Mouse (Mus musculus) neural tube, embryonic 12.5 days (tissue): ENCODE measurements around the gene Cfdp1. TPM values are rescaled to one million over a fixed set of nuclear protein-coding genes. Genes with fewer than 3 reads are reported as not detected.

Experiments used
- ATAC-seq: fragments of 200-750 bp; cut with Nextera tagmentation; 2 replicates; pipeline ENCODE4 v1.8.0; 2017; ENCODE audit warnings: low read depth, mild to moderate bottlenecking, moderate TSS enrichment, moderate library complexity; ENCODE audit not compliant: low FRiP score
- H3K27ac ChIP-seq: fragments of 300-500 bp; sonication (generic); 2 replicates; pipeline ENCODE4 v1.5.1; 2016
- H3K27me3 ChIP-seq: fragments of 300-500 bp; sonication (generic); replicated peaks from 2 replicates; pipeline ENCODE4 v1.6.1; 2016; ENCODE audit warnings: mild to moderate bottlenecking
- H3K36me3 ChIP-seq: fragments of 300-500 bp; sonication (generic); 2 replicates; pipeline ENCODE4 v1.6.1; 2016; ENCODE audit warnings: mild to moderate bottlenecking
- H3K4me1 ChIP-seq: fragments of 300-500 bp; sonication (generic); 2 replicates; pipeline ENCODE4 v1.6.1; 2016
- H3K4me2 ChIP-seq: fragments of 300-500 bp; sonication (generic); replicated peaks from 2 replicates; pipeline ENCODE4 v1.6.1; 2016; ENCODE audit warnings: mild to moderate bottlenecking
- H3K4me3 ChIP-seq: fragments of 300-500 bp; sonication (generic); 2 replicates; pipeline ENCODE4 v1.5.1; 2016
- H3K9ac ChIP-seq: fragments of 300-500 bp; sonication (generic); 2 replicates; pipeline ENCODE4 v1.6.1; 2016; ENCODE audit warnings: mild to moderate bottlenecking
- H3K9me3 ChIP-seq: fragments of 300-500 bp; sonication (generic); 2 replicates; pipeline ENCODE4 v1.6.1; 2016; ENCODE audit warnings: mild to moderate bottlenecking
- WGBS: fragments of 180-500 bp; shearing (Covaris S2); methylation state at CpG from one replicate; pipeline ENCODE4 v1.1.7; 2016; 5-methylcytosine and 5-hydroxymethylcytosine counted together
- polyA plus RNA-seq: library from polyadenylated mRNA; unstranded; fragments of >200 nt; fragmentation: Nextera tagmentation; extraction: Ambion mirVana; gene quantifications from 2 replicates; pipeline ENCODE4 v1.2.1, GENCODE M21; 2016

Cfdp1 gene
- polyA plus RNA-seq, 1 experiment from 2014 or later: 201 TPM

- no peaks in the 10 kb centered on the region for H3K9me3 ChIP-seq
- no peaks in the 10 kb centered on the region for H3K27me3 ChIP-seq
- H3K4me2 ChIP-seq: no peak overlapping the region
- H3K4me1 ChIP-seq: no peaks in the 10 kb centered on the region
- no peak overlapping the region for H3K9ac ChIP-seq
- ATAC-seq: no peak
- no peak overlapping the region for H3K4me3 ChIP-seq
- H3K36me3 ChIP-seq: peaks cover 4% of the 10 kb centered on the region; the same call in 1 of the 2 replicates
- H3K27ac ChIP-seq: no peak overlapping the region
- 96% methylated on average over 9 of the region's 9 CpGs for WGBS
These were observed 40.3 kb downstream of the Cfdp1 start for GRCm38 (mm10) chr8:111813818-111814217.

DNA sequence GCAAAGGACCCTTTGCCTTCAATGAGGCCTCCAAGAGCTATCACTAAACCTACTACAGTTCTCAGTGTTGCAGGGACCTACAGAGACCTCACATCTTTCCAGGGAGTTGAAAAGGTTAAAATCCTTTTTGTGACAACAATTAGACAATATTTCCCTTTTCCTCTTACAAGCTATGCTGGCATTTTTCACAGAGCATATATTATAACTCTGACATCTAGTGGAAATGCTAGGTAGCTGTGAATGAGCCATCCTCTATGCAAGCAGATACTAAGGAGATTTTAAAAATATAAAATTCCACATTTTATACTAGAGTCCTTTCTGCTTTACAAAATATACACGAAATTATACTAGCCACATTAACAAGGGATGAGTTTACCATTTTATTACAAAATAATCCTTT lies 41.3 kb downstream of the Cfdp1 start:
- Histone ChIP-seq H3K4me2 (no peak overlapping the region), H3K27me3 (no peaks in the 10 kb centered on the region), H3K36me3 (peaks cover 4% of the 10 kb centered on the region; the same call in 1 of the 2 replicates), H3K9ac (no peak overlapping the region), H3K4me3 (no peak overlapping the region), H3K9me3 (no peaks in the 10 kb centered on the region), H3K27ac (no peak overlapping the region), H3K4me1 (no peaks in the 10 kb centered on the region)
- no peak for ATAC-seq
- WGBS: 80% methylated on average over 1 of the region's 1 CpGs

DNA sequence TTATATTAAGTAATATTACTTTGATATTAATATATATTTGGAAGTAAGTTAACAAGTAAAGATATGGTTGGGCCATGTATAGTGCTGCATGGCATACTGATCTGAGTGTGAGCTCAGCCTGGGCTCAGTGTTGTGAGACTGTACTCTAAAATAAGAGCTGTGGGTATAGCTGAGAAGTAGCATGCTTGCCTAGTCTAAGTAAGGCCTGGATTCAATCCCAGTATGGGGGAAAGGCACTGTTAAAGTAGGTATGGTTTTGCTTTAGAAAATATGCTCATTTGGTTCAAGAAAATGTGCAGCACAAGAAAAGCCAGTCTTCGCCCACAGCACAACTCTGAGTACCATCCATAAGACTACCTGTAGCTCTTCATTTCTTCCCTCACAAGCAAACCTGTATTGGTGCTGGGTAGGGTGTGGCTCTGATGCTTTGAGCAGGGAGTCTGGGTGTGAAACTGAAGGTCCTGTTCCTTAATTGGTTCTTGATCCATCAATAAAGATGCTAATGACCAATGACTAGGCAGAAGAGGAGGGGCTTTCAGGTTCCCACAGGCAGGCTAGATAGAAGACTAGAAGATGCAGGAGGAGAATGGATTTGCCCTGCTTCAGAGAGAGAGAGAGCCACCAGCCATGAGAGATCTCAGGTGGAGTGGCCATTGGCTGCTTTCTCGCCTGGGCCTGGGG lies 43.3 kb downstream of the Cfdp1 start:
- ATAC-seq: no peak

GRCm38 (mm10) chr8:111808891-111809622 lies 45.0 kb downstream of the Cfdp1 start:
- Histone ChIP-seq H3K4me1 (no peaks in the 10 kb centered on the region), H3K27ac (no peak overlapping the region), H3K4me3 (no peak overlapping the region), H3K9me3 (no peaks in the 10 kb centered on the region), H3K27me3 (no peaks in the 10 kb centered on the region), H3K36me3 (peaks cover 2% of the 10 kb centered on the region; the same call in 1 of the 2 replicates), H3K4me2 (no peak overlapping the region), H3K9ac (no peak overlapping the region)
- WGBS: 85% methylated on average over 3 of the region's 3 CpGs
- ATAC-seq: no peak

More for the DNA sequence above, 43.3 kb downstream of the Cfdp1 start:
- H3K4me3 ChIP-seq: no peak overlapping the region
- WGBS: 76% methylated on average over 2 of the region's 2 CpGs
- no peak overlapping the region for H3K9ac ChIP-seq
- H3K9me3 ChIP-seq: no peaks in the 10 kb centered on the region
- H3K27me3 ChIP-seq: no peaks in the 10 kb centered on the region
- no peak overlapping the region for H3K4me2 ChIP-seq
- H3K36me3 ChIP-seq: peaks cover 4% of the 10 kb centered on the region; the same call in 1 of the 2 replicates
- no peak overlapping the region for H3K27ac ChIP-seq
- H3K4me1 ChIP-seq: no peaks in the 10 kb centered on the region

DNA sequence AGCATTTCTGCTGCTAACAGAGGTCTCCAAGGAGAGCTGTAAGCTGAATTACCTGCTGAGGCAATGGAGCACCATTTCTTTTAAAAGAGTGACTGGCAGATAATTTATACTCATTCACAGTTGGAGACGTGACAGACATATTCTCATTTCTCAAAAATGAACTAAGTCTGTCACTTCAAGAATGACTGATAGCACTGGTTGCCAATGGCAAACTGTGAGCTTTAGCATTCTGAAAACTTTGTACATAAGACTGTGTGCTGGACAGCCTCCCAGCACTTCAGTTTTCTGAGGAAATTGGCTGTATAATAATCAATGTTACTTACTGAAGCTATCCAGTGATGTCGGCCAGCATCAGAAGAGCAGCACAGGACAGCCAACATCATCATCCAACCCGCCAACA lies 46.1 kb downstream of the Cfdp1 start:
- Histone ChIP-seq H3K4me1 (no peaks in the 10 kb centered on the region), H3K36me3 (no peaks in the 10 kb centered on the region), H3K9me3 (no peaks in the 10 kb centered on the region), H3K4me2 (no peak overlapping the region), H3K27ac (no peak overlapping the region), H3K27me3 (no peaks in the 10 kb centered on the region), H3K4me3 (no peak overlapping the region), H3K9ac (no peak overlapping the region)
- ATAC-seq: no peak
- WGBS: 92% methylated on average over 3 of the region's 3 CpGs

GRCm38 (mm10) chr8:111803362-111803761 lies 50.7 kb downstream of the Cfdp1 start:
- Histone ChIP-seq H3K9ac (no peak overlapping the region), H3K27ac (no peak overlapping the region), H3K4me3 (no peak overlapping the region), H3K9me3 (no peaks in the 10 kb centered on the region), H3K36me3 (0 out of 2 replicates have a peak, but pooled peaks cover 4% of the 10 kb centered on the region), H3K4me1 (no peaks in the 10 kb centered on the region), H3K27me3 (no peaks in the 10 kb centered on the region), H3K4me2 (no peak overlapping the region)
- WGBS: 80% methylated on average over 8 of the region's 8 CpGs
- ATAC-seq: no peak

GRCm38 (mm10) chr8:111802256-111802655 lies 51.8 kb downstream of the Cfdp1 start:
- no peak for ATAC-seq
- H3K27ac ChIP-seq: no peak overlapping the region
- 81% methylated on average over 7 of the region's 7 CpGs for WGBS

GRCm38 (mm10) chr8:111801456-111801855 lies 52.6 kb downstream of the Cfdp1 start:
- Histone ChIP-seq H3K4me2 (no peak overlapping the region), H3K4me1 (no peaks in the 10 kb centered on the region), H3K27ac (no peak overlapping the region), H3K9me3 (no peaks in the 10 kb centered on the region), H3K9ac (no peak overlapping the region), H3K4me3 (no peak overlapping the region), H3K36me3 (peaks cover 4% of the 10 kb centered on the region; the same call in 1 of the 2 replicates), H3K27me3 (no peaks in the 10 kb centered on the region)
- ATAC-seq: no peak
- WGBS: 62% methylated on average over 6 of the region's 6 CpGs

More at GRCm38 (mm10) chr8:111802256-111802655, 51.8 kb downstream of the Cfdp1 start:
- Histone ChIP-seq H3K4me3 (no peak overlapping the region), H3K4me1 (no peaks in the 10 kb centered on the region), H3K9ac (no peak overlapping the region), H3K27me3 (no peaks in the 10 kb centered on the region), H3K9me3 (no peaks in the 10 kb centered on the region), H3K4me2 (no peak overlapping the region), H3K36me3 (0 out of 2 replicates have a peak, but pooled peaks cover 4% of the 10 kb centered on the region)

DNA sequence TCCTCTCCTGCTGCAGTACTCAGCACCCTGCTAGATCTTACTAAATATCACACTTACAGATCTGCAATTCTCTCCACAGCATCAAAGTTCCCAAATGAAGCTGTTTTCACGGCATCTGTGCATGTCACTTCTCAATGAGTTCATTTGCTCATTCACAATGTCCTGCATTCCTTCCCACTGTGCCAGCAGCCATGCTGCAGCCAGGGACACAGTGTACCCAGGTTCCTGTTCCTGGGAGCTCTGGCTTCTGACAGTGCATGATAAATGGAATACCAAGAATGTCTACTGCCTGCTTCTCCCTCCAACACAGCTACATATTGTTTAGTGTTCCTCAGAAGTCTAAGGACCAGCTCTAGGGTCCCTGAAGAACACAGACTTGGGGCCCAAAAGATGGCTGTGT lies 57.6 kb downstream of the Cfdp1 start:
- Histone ChIP-seq H3K4me2 (no peak overlapping the region), H3K4me1 (no peaks in the 10 kb centered on the region), H3K27ac (no peak overlapping the region), H3K36me3 (no peaks in the 10 kb centered on the region; the same call in 1 of the 2 replicates), H3K27me3 (no peaks in the 10 kb centered on the region), H3K9ac (no peak overlapping the region), H3K9me3 (no peaks in the 10 kb centered on the region), H3K4me3 (no peak overlapping the region)
- WGBS: 90% methylated on average over 1 of the region's 1 CpGs
- no peak for ATAC-seq

DNA sequence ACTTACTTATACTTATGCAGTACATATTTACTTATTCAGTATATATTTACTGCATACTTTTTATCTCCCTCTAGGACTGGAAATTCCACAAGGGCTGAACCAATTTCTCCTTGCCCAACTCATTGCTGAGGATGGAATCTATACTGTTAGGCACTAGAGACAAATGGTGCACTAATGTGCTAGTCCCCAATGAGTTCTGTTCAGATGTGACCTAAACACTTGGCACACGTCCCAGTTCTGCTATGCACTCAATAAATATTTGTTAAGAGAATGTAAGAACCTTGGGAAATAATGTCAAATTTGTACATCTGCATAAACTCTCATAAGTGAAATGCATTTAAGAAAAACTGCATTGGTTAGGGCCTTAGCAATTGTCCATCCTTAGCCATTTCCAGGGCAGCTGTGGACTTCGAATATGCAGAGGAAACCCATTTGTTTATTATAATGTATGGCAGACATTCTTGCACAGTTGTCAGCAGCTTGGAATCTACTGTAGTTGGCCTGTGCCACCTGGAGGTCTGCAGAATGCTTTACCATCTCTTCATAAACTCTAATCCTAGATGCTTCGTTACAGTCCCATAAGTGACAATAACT lies 60.7 kb downstream of the Cfdp1 start:
- no peak overlapping the region for H3K4me2 ChIP-seq
- no peak for ATAC-seq
- no peak overlapping the region for H3K27ac ChIP-seq
- no peaks in the 10 kb centered on the region; the same call in 1 of the 2 replicates for H3K36me3 ChIP-seq
- no peak overlapping the region for H3K4me3 ChIP-seq
- no peaks in the 10 kb centered on the region for H3K27me3 ChIP-seq
- H3K9ac ChIP-seq: no peak overlapping the region
- H3K9me3 ChIP-seq: no peaks in the 10 kb centered on the region
- WGBS: 86% methylated on average over 3 of the region's 3 CpGs
- H3K4me1 ChIP-seq: 0 out of 2 replicates have a peak, but pooled peaks cover 8% of the 10 kb centered on the region

DNA sequence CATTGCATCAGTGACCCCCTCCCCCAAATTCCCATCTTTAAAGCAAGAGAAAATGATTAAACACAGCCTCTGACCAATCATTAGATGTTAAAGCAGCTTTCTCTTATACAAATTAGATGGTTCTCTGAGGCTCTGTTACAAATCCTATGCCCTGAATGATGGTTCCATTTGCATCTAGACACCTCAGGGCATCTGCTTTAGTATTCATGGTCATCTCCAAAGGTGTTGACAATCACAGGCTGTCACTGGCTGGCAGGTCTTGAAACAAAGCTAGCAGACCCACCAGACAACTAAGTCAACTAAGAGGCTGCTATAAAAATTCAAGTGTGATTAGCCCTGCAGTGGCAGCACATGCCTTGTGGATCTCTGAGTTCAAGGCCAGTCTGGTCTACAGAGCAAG lies 64.5 kb downstream of the Cfdp1 start:
- H3K9me3 ChIP-seq: no peaks in the 10 kb centered on the region
- no peaks in the 10 kb centered on the region for H3K36me3 ChIP-seq
- H3K4me1 ChIP-seq: peaks cover 28% of the 10 kb centered on the region
- H3K9ac ChIP-seq: no peak overlapping the region
- H3K27me3 ChIP-seq: no peaks in the 10 kb centered on the region
- no peak for ATAC-seq
- no peak overlapping the region for H3K4me2 ChIP-seq
- H3K27ac ChIP-seq: no peak overlapping the region
- H3K4me3 ChIP-seq: no peak overlapping the region

GRCm38 (mm10) chr8:111789200-111789599 lies 64.9 kb downstream of the Cfdp1 start:
- 50% methylated on average over 4 of the region's 4 CpGs for WGBS
- Histone ChIP-seq H3K27me3 (no peaks in the 10 kb centered on the region), H3K9me3 (no peaks in the 10 kb centered on the region), H3K4me2 (no peak overlapping the region), H3K36me3 (no peaks in the 10 kb centered on the region), H3K4me3 (no peak overlapping the region), H3K9ac (no peak overlapping the region), H3K4me1 (peaks cover 28% of the 10 kb centered on the region), H3K27ac (no peak overlapping the region)
- no peak for ATAC-seq
